9 mouse cellular contexts compared by ENCODE assay signal in genomic region chr4:148168287-148168686, GRCm38 (mm10). TPM values are rescaled to one million over a fixed set of nuclear protein-coding genes. Genes with fewer than 3 reads are reported as not detected.
A peak's percentile ranks its signal among the peaks of the same experiment; 100 is the strongest.
DNase-seq lines count a peak whose midpoint lies in the region; ATAC-seq and TF ChIP-seq lines count a peak whose summit lies in the region.
"Had no signal": no experiment of that assay in that cellular context is flagged by ENCODE, and none has a peak within 500 bp of the region (broad histone marks: within the 10 kb centered on the region; RNA-seq: fewer than 3 reads in every experiment).

No protein-coding gene starts in this region.

- no peak overlapping the region for H3K4me3 ChIP-seq in liver, embryonic 14.5 days (ENCODE audit: insufficient read depth in 1 of 2, low read depth in 2 of 2, low read length in 2 of 2)
- H3K4me3 ChIP-seq: neural tube, embryonic 12.5 days had no signal

- peak; percentile 45 to 56 for DNase-seq in layer of hippocampus, postnatal 36 days
- DNase-seq in layer of hippocampus, adult 9-11 months: no peak
- peak; percentile 45 to 62 for DNase-seq in CD8-positive naive resting alpha-beta T cell, adult 2 months (ENCODE audit: low read depth in 2 of 2, low spot score in 2 of 2)
- DNase-seq in Muller cell, postnatal 12 days (ENCODE audit: inconsistent ontology term): peak; percentile 43
- DNase-seq in embryo, embryonic 10 days (ENCODE audit: low spot score): peak; percentile 71
- peak in 1 of 3 experiments; percentile 30 for DNase-seq in liver, embryonic 14.5 days (ENCODE audit: low read depth in 3 of 3, low spot score in 3 of 3)
- peak; percentile 65 to 79 for DNase-seq in spleen, postnatal 10 days (ENCODE audit: low spot score in 2 of 2)

- WGBS in liver, embryonic 14.5 days (ENCODE audit: insufficient replicate concordance): 13% methylated on average over 7 of the region's 7 CpGs

- peak; percentile 92 for TF ChIP-seq CTCF in liver, embryonic 14.5 days (IDR thresholded peaks at IDR 0.05; ENCODE audit: low read depth)

- ATAC-seq in liver, embryonic 14.5 days (ENCODE audit: insufficient read depth): no peak; the same call in 1 of the 2 replicates

- H3K9me3 ChIP-seq in liver, embryonic 14.5 days (ENCODE audit: control insufficient read depth, low read length): no peaks in the 10 kb centered on the region
- H3K9me3 ChIP-seq: neural tube, embryonic 12.5 days had no signal

- TF ChIP-seq EP300 in liver, embryonic 14.5 days (IDR thresholded peaks at IDR 0.05; ENCODE audit: low read depth): no peak

- H3K9ac ChIP-seq in liver, embryonic 14.5 days (replicated peaks): no peak overlapping the region
- H3K9ac ChIP-seq: neural tube, embryonic 12.5 days had no signal

- H3K4me1 ChIP-seq in liver, embryonic 14.5 days (replicated peaks; ENCODE audit: control insufficient read depth in 2 of 2, insufficient read depth in 2 of 2, low read length in 1 of 2): no peaks in the 10 kb centered on the region

- no peaks in the 10 kb centered on the region for H3K36me3 ChIP-seq in liver, embryonic 14.5 days (replicated peaks; ENCODE audit: control insufficient read depth, insufficient read depth, low read depth)
- H3K36me3 ChIP-seq: neural tube, embryonic 12.5 days had no signal

- H3K27me3 ChIP-seq in liver, embryonic 14.5 days (ENCODE audit: control insufficient read depth, insufficient read depth, low read length): peaks cover 57% of the 10 kb centered on the region

- no peak overlapping the region for H3K27ac ChIP-seq in liver, embryonic 14.5 days
- H3K27ac ChIP-seq: neural tube, embryonic 12.5 days had no signal

- H3K4me2 ChIP-seq in liver, embryonic 14.5 days (ENCODE audit: low read depth): no peak overlapping the region
- H3K4me2 ChIP-seq: neural tube, embryonic 12.5 days had no signal

RNA-seq across cellular contexts. Expression of gene Fbxo2, which starts 7.9 kb away (rescaled TPM):
- 100 to 1,000 TPM in 1 of 2 experiments, 10 to 100 TPM in 1; 91.4 to 102 TPM for total RNA-seq in layer of hippocampus, postnatal 36 days (2021)
- 0.04 and 0.09 TPM in 2 replicates for polyA plus RNA-seq in liver, embryonic 14.5 days (2012; rRNA removed)
- polyA plus RNA-seq in liver, embryonic 14.5 days (2014; fragmentation: Nextera tagmentation; extraction: Ambion mirVana): 0.08 TPM in 1 of 2 replicates, not detected in the other
- polyA plus RNA-seq: heart, embryonic 14.5 days had no signal

RNA-seq across cellular contexts. Expression of gene Fbxo44, which starts 8.0 kb away (rescaled TPM):
- 100 to 1,000 TPM; 132 to 136 TPM for total RNA-seq in layer of hippocampus, postnatal 36 days (2021)
- 1.0 and 1.2 TPM in 2 replicates for polyA plus RNA-seq in liver, embryonic 14.5 days (2012; rRNA removed)
- 0.43 and 0.46 TPM in 2 replicates for polyA plus RNA-seq in liver, embryonic 14.5 days (2014; fragmentation: Nextera tagmentation; extraction: Ambion mirVana)

RNA-seq across cellular contexts. Expression of gene Fbxo6, which starts 16.3 kb away (rescaled TPM):
- 10 to 100 TPM; 28.5 to 29.1 TPM for total RNA-seq in layer of hippocampus, postnatal 36 days (2021)
- 7.4 and 7.5 TPM in 2 replicates for polyA plus RNA-seq in liver, embryonic 14.5 days (2012; rRNA removed)
- polyA plus RNA-seq in liver, embryonic 14.5 days (2014; fragmentation: Nextera tagmentation; extraction: Ambion mirVana): 15.0 and 15.1 TPM in 2 replicates

RNA-seq across cellular contexts. Expression of gene Draxin, which starts 37.8 kb away (rescaled TPM):
- total RNA-seq in layer of hippocampus, postnatal 36 days (2021): 1 to 10 TPM; 1.3 to 1.6 TPM
- polyA plus RNA-seq in liver, embryonic 14.5 days (2012; rRNA removed): 0.16 and 0.22 TPM in 2 replicates
- polyA plus RNA-seq in liver, embryonic 14.5 days (2014; fragmentation: Nextera tagmentation; extraction: Ambion mirVana): 0.04 and 0.05 TPM in 2 replicates
- polyA plus RNA-seq: heart, embryonic 14.5 days had no signal

RNA-seq across cellular contexts. Expression of gene Mad2l2, which starts 38.1 kb away (rescaled TPM):
- total RNA-seq in layer of hippocampus, postnatal 36 days (2021): 10 to 100 TPM; 14.5 to 15.6 TPM
- 7.5 and 9.4 TPM in 2 replicates for polyA plus RNA-seq in liver, embryonic 14.5 days (2012; rRNA removed)
- 17.7 and 19.1 TPM in 2 replicates for polyA plus RNA-seq in liver, embryonic 14.5 days (2014; fragmentation: Nextera tagmentation; extraction: Ambion mirVana)
